Mouse (Mus musculus): Measurements from ENCODE around the gene Frem2.

Frem2 gene

GRCm38 (mm10) chr3:53656878-53657561 lies at the start of gene Frem2:
Frem2 (minus strand) TSS chr3:53657355.
- ChIA-PET POLR2A (interaction anchor here in 3 of 4 experiments (0.6 to 2.3 kb wide), 20 partner anchors 8 to 206 kb away, joined by 3 to 10 read pairs (median 4); partner anchors contain the start of genes Nhlrc3 (in 1 of the 3) and Ufm1 (in 1 of the 3)), CTCF (interaction anchor here in 3 of 4 experiments (0.5 to 2.6 kb wide), 8 partner anchors 66 to 625 kb away, joined by 3 to 11 read pairs (median 8); partner anchors contain the start of gene Proser1 (in 1 of the 3))

GRCm38 (mm10) chr3:53705992-53706495 lies 48.9 kb upstream of the Frem2 start:
- CTCF ChIA-PET: interaction anchor here in 1 of 4 experiments (0.5 kb wide), 1 partner anchor 106 kb away, joined by 3 read pairs; no protein-coding TSS in a partner anchor
- POLR2A ChIA-PET: no interaction called here

DNA sequence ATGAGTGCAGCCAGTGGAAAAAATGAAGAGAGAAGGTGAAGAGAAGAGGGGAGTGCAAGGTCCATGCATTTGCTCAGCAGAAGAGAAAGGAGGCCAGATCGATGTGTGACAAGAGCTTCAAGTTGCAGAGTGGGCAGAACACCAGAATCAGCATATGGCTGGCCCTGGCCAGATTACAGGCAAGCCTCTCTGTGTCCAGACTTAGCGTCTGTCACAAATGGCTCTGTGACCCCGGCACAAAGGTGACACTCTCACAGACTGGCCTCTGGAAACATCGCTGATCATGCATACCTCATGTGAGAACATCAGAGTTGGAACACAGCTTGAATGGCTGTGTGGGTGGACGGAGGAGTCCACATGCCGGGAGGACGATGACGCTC lies 46.0 kb upstream of the Frem2 start:
- POLR2A ChIA-PET: no interaction called here
- CTCF ChIA-PET: interaction anchor here in 2 of 4 experiments (0.6 to 0.7 kb wide), 2 partner anchors 22 to 850 kb away, joined by 3 read pairs; no protein-coding TSS in a partner anchor

GRCm38 (mm10) chr3:53702421-53703125 lies 45.4 kb upstream of the Frem2 start:
- POLR2A ChIA-PET: no interaction called here

GRCm38 (mm10) chr3:53701940-53702339 lies 44.8 kb upstream of the Frem2 start:
- ChIA-PET POLR2A (no interaction called here), CTCF (interaction anchor here in 1 of 4 experiments (1.7 kb wide), 1 partner anchor 25 kb away, joined by 3 read pairs; no protein-coding TSS in a partner anchor)

More at GRCm38 (mm10) chr3:53702421-53703125, 45.4 kb upstream of the Frem2 start:
- CTCF ChIA-PET: interaction anchor here in 3 of 4 experiments (0.6 to 1.7 kb wide), 3 partner anchors 23 to 850 kb away, joined by 3 read pairs; no protein-coding TSS in a partner anchor

GRCm38 (mm10) chr3:53687776-53688175 lies 30.6 kb upstream of the Frem2 start:
- ChIA-PET POLR2A (no interaction called here), CTCF (no interaction called here)

DNA sequence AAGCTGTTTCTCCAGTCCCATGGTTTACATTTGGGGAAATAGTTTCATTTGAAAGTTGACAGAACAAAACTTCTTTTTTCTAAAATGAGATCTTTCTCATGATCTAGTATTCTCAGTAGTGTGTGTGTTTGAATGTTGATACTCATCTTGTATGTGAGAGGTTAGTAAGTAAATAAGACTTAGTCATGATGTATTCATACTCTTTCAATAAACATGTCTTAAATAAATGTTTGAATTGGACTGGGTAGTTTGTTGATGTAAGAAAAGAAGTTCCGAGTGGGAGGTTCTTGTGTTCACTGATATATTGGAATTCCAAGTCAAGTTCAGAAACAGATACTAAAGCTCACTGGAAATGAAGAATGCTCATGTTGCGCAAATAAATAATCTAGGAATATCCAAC lies 25.1 kb upstream of the Frem2 start:
- ChIA-PET CTCF (no interaction called here), POLR2A (interaction anchor here in 1 of 4 experiments (0.8 kb wide), 1 partner anchor 22 kb away, joined by 4 read pairs; no protein-coding TSS in a partner anchor)

GRCm38 (mm10) chr3:53680816-53681215 lies 23.7 kb upstream of the Frem2 start:
- POLR2A ChIA-PET: interaction anchor here in 1 of 4 experiments (0.6 kb wide), 1 partner anchor 71 kb away, joined by 6 read pairs; no protein-coding TSS in a partner anchor
- CTCF ChIA-PET: no interaction called here

GRCm38 (mm10) chr3:53674225-53674624 lies 17.1 kb upstream of the Frem2 start:
- POLR2A ChIA-PET: interaction anchor here in 2 of 4 experiments (0.7 kb wide), 2 partner anchors 27 to 136 kb away, joined by 3 to 4 read pairs; no protein-coding TSS in a partner anchor
- CTCF ChIA-PET: no interaction called here

GRCm38 (mm10) chr3:53669736-53670135 lies 12.6 kb upstream of the Frem2 start:
- POLR2A ChIA-PET: no interaction called here
- CTCF ChIA-PET: interaction anchor here in 1 of 4 experiments (0.7 kb wide), 1 partner anchor 80 kb away, joined by 3 read pairs; no protein-coding TSS in a partner anchor

DNA sequence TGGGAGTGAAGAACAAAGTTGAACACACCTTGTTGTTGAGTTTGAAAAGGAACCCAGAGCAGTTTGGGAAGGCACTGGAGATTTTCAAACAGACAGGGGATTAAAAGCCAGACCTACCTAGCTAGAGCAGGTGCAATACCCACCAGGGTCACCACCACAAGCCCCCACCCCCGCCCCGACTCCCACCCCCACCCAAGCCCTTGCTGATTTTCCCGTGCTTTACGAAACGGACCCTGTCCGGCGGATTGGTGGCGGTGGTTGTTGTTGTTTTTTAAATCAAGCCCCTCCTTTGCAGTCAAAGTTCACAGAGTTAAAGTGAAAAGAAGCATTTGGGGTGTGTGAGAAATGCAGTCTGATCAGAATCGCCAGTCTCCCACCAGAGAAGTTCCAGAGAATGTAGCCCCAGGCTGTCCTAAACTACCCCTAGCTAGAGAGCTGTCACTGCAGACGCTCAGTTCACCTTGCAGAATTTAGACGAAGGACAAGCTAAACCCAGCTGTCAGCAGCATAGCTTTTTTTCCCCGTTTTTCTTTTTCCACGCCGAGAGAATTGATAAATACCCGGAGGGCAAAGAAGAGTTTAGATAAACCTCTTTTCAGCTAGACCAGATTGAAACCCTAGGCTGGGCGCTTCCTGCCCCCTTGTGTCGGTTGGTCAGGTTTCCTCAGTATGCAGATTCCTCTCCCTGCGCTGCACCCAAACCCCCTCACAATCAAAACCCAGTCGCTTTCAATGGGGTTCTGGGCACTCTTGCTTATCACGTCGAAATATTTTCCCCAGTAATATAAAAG lies 784 bp upstream of the Frem2 start:
- ChIA-PET POLR2A (interaction anchor here in 2 of 4 experiments (0.6 to 2.3 kb wide), 15 partner anchors 8 to 205 kb away, joined by 3 to 10 read pairs (median 4); partner anchors contain the start of genes Nhlrc3 (in 1 of the 2) and Ufm1 (in 1 of the 2)), CTCF (interaction anchor here in 3 of 4 experiments (0.6 to 2.5 kb wide), 5 partner anchors 67 to 480 kb away, joined by 4 to 11 read pairs (median 9); no protein-coding TSS in a partner anchor)

DNA sequence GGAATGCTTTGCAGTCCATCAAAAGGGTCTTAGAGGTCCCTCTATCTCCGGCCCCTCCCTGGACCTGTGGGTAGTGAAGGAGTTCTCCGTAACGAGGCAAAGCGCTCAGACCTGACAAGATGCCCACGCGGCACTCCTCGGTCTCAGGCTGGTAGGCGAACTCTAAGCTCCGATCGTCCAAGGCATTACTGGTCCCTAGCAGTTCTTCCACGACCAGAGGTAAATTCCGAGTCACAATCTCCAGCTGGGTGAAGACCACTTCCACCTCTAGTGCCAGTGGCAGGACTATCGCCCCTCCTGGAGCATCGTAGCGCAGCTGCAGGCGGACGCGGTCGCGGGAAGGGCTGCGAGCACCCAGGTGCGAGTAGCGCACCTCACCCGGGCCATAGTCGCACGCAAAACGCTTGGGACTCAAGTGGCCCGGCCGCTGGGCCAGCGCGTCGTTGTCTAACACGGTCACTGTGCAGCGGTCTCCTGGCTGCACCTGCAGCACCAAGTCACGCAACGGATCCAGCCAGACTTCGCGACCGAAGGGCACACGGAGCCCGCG lies 752 bp downstream of the Frem2 start:
- ChIA-PET POLR2A (interaction anchor here (0.7 to 2.3 kb wide), 15 partner anchors 9 to 206 kb away, joined by 3 to 10 read pairs (median 4); partner anchors contain the start of gene Nhlrc3 (in 1 of the 4)), CTCF (interaction anchor here in 3 of 4 experiments (1.0 to 2.6 kb wide), 3 partner anchors 66 to 131 kb away, joined by 7 to 10 read pairs (median 8); no protein-coding TSS in a partner anchor)

- CTCF ChIA-PET: interaction anchor here in 2 of 4 experiments (0.6 to 2.6 kb wide), 2 partner anchors 40 to 130 kb away, joined by 4 to 8 read pairs; no protein-coding TSS in a partner anchor
- POLR2A ChIA-PET: interaction anchor here in 2 of 4 experiments (0.5 to 1.7 kb wide), 3 partner anchors 100 to 1953 kb away, joined by 3 read pairs; no protein-coding TSS in a partner anchor
Measured at GRCm38 (mm10) chr3:53655343-53655742, 1.8 kb downstream of the Frem2 start.

GRCm38 (mm10) chr3:53650003-53650748 lies 7.0 kb downstream of the Frem2 start:
- CTCF ChIA-PET: interaction anchor here in 3 of 4 experiments (0.9 to 1.7 kb wide), 3 partner anchors 60 to 125 kb away, joined by 3 to 5 read pairs (median 4); no protein-coding TSS in a partner anchor
- POLR2A ChIA-PET: interaction anchor here in 3 of 4 experiments (0.5 to 1.8 kb wide), 11 partner anchors 8 to 940 kb away, joined by 3 to 10 read pairs (median 5); no protein-coding TSS in a partner anchor

- CTCF ChIA-PET: interaction anchor here in 2 of 4 experiments (0.8 to 1.7 kb wide), 3 partner anchors 59 to 80 kb away, joined by 3 to 5 read pairs (median 3); no protein-coding TSS in a partner anchor
- POLR2A ChIA-PET: interaction anchor here in 2 of 4 experiments (0.9 to 1.8 kb wide), 8 partner anchors 9 to 124 kb away, joined by 3 to 10 read pairs (median 5); no protein-coding TSS in a partner anchor
Measured at GRCm38 (mm10) chr3:53649425-53649824, 7.7 kb downstream of the Frem2 start.

DNA sequence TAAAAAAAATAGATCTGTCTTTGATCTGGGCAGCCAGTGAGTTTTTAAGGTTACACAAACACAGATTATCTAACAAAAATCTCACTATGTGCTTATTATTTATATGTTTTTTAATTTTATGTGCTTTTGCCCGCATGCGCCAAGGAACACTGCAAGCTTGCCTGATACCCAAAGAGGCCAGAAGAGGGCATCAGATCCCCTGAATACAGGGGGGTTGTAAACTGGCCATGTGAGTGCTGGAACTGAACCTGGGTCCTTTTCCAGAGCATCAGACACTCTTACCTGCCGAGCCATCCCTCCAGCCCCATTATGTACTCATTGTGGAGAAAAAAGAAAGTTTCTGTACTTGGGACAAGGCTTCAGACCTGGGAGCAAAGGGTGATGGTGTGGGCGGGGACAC lies 8.3 kb downstream of the Frem2 start:
- POLR2A ChIA-PET: interaction anchor here in 2 of 4 experiments (0.6 to 2.3 kb wide), 4 partner anchors 8 to 123 kb away, joined by 3 to 7 read pairs (median 5); partner anchors contain the start of gene Frem2 (in 2 of the 2)
- CTCF ChIA-PET: interaction anchor here in 3 of 4 experiments (0.8 to 1.7 kb wide), 5 partner anchors 59 to 123 kb away, joined by 3 to 5 read pairs (median 3); no protein-coding TSS in a partner anchor

- CTCF ChIA-PET: no interaction called here
Measured at GRCm38 (mm10) chr3:53635948-53636347, 21.2 kb downstream of the Frem2 start.

More at GRCm38 (mm10) chr3:53635948-53636347, 21.2 kb downstream of the Frem2 start:
- POLR2A ChIA-PET: no interaction called here
